Mouse (Mus musculus): ENCODE results near the gene Efna4.

Gene Efna4

DNA sequence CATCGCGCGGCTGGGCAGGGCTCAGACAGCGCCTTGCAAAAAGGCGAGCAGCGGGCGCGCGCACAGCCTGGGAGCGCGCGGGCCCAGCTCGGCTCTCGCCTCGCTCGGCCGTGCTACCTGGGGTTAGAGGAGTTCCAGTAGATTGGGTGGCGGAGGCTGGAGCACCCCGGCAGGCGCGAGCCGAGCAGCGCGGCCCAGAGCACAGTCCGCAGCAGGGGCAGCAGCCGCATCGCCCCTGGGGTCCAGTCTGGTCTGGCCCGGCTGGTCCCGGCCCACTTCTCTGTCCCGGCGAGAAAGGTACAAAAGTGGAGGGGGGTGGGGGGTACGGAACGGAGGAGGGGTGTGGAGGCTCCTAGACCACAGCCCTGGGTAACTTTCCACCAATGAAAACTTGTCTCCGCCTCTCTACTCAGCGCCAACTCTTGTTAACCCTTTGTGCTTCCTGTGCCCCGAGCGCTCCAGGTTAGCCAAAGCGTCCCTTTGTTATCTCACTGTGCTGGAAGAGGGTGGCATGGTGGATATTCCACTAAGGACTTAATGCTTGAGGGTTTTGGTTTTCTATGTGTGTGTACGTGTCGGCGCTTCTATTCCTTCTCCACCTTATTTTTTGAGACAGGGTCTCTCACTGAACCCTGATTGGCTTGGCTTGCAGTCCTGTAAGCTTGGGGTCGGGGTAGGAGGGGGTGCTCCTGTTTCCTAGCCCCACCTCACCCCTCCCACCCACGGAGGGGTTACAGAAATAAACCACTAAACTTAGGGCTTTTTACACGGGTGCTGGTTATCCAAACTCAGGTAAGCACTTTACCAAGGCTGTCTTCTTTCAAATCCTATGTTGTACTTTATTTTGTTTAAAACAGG lies at the start of gene Efna4:
Gene Efna4 (minus strand): TSS at position 308 of the 858 bp plus-strand sequence.
- DNase-seq: no peak

DNA sequence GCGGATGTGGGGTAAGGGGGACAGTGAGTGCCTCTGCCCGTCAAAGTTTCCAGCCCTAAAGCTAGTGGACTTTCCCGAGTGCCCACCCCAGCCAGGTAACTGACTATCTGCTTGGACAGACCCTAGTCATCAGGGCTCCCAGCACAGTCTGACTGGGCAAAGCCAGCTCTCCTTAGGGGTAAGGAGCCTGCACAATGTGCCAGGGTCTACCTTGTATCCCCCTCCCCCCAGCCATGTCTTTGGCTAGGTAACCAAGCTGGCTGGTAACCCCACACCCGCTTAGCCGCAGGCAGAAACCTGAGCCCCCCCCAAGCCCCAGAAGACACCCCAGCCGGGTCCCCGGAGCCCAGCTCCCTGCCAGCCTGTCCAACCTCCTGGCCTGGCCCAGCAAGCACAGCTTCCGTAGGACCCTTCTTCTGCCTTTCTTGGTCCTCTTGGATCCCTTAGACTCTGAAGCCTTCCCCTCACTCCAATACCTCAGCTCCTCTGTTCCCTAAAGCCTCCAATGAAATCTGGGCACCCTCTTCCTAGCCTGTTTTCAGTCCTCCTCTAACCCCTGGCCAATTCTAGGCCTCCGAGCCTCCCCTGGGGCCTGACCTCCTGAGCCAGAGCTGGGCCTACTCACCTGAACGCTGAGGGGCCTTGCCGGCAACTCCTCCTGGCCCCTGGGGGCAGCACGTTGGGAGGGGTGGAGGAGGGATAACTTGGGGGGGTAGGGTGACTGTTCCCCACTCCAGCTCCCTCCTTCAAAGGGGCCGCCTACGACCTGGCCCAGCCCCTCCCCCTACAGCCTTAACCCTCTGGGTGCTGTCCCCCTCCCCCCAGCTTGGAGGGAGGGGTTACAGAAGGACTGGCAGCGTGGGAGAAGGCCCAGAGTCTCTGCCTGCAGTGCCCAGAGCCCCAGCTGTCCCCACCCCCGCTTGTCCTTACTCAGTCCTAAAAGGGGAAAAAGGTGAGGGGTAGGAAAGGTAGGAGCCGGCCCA lies 48.9 kb upstream of the Efna4 start:
- DNase-seq: no peak

DNA sequence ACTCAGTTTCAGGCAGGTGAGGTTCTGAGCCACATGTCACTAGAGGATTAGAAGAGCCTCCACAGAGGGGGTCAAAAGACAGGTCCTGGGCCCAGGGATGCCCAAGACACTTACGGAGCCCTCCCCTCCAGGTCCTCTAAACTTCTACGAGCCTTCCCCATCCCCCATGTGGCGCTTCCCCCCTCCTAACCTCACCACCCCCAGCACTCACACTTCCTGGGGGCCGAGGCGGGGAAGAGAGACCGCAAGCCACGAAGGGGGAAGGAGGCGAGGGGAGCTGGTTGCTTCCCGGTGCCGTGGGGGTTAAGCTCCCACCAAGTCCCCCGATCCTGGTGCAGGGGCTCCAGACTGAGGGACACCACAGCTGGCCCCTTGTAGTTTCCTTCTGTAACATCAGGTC lies 47.6 kb upstream of the Efna4 start:
- DNase-seq: no peak

DNA sequence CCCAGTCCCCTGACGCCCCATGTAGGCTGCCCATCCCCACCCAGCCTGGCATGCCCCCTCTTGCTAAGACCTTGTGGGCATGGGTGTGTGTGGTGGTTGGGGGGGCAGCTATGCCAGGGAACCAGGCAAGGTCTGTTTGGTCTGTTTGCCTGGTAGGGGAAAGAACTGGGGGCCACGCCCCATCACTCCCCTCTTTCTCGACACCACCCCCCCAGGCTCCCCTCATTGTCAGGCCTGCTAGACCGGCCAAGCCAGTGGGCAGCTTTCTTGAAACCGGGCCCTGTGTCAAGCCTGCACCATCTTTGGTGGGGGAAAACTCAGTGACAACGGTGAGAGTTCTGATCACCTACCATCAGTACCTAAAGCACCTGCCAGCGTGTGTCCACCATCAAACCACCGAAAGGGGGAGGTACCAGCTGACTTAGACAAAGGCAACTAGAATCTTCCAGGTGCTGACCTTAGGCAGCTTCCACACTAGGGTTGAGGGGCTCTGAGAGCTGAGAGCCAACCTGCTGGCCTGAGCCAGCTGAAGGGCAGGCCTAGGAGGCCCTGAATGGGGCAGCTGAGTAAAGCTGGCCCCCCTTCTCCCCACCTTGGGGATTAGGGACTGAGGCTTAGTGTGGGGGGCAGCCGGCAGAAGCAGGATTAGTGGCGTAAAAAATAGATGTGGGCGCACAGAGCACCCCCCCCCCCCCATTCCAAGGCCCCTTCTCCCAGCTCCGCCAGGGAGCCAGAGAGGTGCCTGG lies 46.7 kb upstream of the Efna4 start:
- DNase-seq: no peak

DNA sequence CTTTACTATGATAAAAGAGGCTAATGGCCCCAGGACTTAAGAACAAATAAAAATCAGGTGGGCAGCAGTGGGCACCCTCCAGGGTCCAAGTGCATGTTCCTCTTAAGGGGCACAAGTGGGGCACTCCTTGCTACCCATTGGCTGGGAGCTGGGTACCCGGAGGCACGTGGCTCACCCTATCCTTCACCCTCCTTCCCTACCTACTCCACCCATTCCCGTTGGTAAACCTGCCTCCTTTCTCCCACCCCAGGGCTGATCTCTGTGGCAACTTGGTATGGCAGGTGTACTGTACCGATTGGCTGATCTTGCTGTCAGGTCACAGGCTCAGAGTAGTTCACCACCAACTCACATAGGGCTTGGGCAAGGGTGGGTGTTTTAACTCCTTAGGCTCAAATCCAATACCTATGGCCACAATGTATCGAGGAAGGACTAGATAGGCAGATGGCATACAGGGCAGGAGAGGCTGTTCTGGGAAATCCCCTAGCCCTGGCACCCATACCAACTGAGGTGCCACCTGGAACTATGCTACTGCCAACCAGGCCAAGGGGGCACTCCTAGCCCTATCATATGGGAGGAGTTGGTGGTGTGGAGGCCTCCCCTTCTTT lies 45.9 kb upstream of the Efna4 start:
- no peak for DNase-seq

DNA sequence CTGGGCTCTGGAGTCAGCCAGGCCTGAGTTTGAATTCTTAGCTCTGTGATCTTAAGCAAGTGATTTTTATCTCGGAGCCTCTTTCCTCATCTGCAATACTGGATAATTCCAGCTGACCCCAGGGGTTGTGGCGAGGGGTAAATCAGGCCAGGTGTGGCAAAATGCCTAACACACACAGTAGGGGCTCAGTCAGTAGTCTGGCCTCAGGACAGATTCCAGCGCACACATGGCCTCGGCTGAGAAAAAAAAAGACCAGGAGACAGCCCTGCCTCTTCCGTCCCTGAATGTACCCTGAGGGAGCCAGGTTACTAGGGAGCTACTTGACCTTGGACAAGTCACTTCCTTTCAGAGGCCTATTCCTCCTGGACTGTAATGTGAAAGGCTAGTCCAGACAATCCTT lies 45.1 kb upstream of the Efna4 start:
- DNase-seq: no peak

DNA sequence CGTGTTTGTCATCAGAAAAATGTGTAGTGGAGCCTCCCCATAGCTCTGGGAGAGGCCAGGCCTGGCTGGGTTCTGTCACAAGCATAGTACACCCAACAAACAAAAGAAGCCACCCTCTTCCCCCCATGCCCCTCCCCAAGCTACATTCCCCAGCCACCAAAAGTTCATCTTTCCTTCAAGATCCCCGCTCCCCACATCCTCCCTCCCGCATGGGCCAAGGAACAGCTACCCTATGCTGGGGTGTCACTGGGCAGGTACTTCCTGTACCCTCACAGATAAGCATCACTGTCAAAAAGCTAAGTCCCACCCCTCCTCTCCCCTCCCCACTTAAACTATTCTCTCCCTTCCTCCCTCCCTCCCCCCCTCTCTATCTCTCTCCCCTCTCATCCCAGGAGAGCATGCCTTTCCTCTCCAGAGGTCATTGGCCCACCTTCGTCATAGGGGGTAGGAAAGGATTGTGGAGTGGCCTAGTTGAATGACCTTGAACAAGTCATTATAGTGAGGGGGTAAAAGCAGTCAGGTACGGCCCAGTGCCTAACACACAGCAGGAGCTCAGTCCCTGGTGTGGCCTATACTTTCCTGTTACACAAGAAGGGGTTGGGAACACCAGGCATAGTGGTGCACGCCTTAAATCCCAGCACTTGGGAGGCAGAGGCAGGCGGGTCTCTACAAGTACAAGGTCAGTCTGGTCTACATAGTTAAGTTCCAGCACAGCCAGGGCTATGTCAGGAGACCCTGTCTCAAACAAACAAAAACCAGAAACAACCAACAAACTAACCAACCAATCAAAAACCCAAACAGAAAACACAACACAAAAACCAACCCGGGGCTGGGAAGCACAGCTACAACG lies 44.4 kb upstream of the Efna4 start:
- DNase-seq: no peak

DNA sequence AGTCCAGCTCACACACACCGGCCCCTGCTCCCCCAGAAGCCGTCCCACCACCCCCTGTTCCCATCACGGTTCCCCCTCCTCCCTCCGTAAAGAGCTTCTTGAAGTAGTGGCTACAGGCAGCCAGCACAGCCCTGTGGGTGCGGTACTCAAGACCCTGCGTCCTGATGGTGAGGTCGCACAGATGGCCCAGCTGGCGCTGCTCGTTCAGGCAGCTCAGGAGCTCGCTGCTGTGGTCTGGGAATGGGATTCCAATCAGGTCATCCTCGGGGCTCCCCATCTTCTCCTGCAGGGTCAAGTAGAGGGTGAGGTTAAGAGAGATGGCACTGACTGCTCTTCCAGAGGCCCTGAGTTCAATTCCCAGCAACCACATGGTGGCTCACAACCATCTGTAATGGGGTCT lies 43.4 kb upstream of the Efna4 start:
- no peak for DNase-seq

DNA sequence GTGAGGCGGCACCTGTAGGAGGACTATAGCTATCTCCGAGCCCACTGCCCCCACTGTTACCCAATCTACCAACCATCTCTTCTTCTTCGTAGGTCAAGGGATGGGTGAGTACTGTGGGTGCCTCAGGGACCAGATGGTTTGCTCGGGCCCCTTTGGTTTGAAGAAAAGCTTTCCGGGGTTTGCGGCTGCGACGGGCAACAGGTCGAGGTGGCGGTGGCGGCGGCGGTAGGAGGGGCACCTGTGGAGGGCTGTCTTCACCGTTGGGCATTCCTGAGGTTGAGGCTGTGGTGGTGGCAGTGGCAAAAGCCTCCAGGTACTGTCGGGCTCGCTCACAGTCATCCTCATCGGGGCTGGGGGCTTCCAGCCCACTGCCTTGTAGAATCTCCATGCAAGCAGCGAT lies 42.9 kb upstream of the Efna4 start:
- DNase-seq: no peak

DNA sequence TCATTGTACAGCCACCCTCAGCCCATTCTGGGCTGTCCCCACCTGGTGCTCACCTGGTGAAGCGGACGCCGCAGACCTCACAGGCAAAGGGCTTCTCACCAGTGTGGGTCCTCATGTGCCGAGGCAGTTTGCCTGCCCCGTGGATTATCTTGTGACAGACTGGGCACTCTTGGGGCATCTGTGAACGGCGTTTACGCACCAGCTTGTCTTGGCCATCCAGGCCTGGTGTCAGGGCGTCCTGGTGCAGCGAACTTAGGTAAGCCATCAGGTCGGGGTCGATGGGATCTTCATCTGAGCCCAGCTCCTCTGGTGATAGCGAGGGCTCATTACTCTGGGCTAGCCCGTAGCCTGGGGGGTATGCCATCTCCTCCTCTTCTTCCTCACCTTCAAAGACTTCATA lies 42.5 kb upstream of the Efna4 start:
- no peak for DNase-seq

DNA sequence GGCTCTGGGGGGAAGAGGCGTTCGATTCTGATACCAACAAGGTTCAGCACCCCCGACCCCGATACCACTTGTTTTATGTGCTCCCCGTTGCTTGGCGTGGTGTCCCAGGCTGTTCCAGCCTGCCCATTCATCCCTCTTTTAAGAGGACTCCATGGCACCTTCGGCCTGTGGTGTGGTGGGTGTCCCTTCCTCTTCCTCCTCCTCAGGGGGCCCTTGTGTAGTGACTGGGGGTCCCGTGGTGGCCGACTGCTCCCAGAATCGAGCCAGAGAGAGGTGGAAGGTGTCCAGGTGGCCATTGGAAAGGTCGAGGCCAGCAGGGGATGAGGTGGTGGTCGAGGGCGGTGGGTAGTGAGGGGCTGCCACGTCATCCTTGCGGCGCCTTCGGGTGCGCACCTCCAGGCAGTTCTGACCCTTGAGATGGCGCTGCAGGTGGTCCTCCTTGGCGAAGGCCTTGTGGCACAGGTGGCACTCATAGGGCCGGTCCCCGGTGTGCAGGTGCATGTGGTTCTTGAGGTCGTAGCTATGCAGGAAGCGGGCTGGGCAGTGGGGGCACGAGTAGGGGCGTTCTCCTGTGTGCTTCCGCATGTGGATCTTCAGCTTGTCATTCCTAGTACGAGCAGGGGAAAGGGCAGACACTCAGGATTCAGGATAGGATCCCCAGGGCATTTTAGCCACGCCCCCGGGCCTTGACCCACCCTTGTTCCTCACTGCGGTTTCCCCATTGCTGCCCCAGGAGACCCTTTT lies 41.7 kb upstream of the Efna4 start:
- no peak for DNase-seq

DNA sequence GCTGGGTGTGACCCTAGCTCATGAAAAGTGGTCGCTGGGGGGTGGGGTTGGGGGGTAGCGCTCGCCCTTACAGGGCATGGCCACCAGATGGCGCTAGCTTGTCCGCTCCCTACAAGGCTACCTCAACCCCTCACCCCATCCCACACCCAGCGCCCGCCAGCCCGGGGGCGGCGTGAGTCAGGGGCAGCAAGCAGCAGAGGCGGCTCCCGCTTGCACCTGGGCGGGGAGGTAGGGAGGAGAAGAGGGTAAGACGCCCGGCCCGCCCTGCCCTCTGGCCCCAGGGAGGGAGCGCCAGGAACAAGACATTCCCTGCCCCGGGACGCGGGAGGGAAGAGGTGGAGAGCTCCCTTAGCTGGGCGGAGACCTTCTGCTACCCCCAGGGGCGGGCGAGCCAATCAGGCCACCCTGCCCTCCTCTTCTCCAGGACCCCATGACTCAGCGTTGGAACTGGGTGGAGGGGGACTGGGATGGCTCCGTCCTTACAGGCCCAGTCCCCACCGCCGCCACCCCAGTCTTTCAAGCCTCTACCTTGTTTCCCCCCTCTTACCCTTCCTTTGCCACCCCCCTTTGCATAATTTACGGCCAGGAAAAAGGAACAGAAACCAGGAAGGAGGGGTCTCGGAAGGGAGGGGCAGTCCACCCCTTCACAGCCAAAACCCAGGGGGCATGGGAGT lies 40.7 kb upstream of the Efna4 start:
- peak; percentile 80 for DNase-seq

DNA sequence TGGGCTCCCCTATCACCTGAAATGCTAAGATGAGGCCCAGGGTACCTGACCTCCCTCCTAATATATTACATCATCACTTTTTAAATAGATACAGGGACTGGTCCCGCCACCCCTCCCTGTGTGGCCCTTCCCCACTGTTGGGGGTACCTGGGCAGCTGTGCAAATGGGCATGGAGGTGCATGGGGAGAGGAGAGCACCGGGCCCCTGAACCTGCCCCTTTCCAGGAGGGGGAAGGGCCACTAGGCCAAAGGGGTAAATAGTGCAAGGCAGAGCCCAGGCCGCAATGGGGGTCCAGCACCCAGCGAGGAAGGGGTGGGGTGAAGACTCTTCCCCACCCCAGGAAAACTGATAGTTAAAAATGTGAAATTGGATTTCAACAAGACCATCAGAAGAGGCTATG lies 40.0 kb upstream of the Efna4 start:
- no peak for DNase-seq

DNA sequence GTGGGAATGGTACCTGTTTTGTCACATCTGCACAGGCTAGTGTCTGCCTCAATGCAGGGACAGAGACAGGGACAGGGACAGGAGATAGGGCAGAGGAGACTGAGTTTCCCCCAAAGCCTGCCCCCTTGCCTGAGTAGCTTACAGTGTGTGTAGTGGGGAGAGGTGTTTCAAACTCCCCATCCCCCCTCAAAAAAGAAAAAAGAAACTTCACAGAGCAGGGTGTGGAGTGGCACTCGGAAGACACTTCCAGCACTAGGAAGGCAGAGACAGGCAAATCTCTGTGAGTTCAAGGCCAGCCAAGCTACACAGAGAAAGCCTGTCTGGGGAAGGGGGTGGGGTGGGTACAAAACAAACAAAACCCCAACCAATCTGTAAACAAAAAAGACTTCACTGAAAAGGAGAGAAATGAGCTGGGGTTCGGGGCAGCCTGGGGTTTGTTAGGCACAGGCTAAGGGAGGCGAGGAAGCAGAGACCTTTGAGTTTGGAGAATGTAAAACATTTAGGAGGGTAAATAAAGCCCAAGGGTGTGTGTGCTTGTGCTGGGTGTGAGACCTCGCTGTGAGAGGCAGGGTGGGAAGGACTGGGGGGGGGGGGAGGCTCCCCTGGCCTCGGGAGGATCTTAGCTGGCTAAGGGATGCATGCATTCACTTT lies 35.9 kb upstream of the Efna4 start:
- no peak for DNase-seq

DNA sequence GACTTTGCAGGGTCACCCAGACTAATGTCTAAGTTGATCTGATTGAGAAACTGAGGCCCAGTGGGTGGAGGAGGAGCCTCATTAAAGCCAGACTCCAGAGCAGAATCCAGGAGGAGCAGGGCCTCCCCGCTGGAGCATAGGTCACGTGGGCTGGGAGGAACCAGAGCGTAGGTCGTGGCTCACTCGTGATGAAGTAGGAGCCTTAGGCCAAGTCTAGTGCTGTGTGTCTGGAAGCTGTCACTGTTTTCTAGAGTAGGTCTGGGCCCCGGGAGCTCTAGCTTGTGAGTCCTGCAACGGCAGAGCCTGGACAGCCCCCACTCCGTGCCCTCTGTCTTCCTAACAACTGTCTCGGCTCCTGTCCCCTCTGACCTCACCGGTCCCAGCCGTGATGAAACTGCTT lies 29.5 kb upstream of the Efna4 start:
- no peak for DNase-seq

DNA sequence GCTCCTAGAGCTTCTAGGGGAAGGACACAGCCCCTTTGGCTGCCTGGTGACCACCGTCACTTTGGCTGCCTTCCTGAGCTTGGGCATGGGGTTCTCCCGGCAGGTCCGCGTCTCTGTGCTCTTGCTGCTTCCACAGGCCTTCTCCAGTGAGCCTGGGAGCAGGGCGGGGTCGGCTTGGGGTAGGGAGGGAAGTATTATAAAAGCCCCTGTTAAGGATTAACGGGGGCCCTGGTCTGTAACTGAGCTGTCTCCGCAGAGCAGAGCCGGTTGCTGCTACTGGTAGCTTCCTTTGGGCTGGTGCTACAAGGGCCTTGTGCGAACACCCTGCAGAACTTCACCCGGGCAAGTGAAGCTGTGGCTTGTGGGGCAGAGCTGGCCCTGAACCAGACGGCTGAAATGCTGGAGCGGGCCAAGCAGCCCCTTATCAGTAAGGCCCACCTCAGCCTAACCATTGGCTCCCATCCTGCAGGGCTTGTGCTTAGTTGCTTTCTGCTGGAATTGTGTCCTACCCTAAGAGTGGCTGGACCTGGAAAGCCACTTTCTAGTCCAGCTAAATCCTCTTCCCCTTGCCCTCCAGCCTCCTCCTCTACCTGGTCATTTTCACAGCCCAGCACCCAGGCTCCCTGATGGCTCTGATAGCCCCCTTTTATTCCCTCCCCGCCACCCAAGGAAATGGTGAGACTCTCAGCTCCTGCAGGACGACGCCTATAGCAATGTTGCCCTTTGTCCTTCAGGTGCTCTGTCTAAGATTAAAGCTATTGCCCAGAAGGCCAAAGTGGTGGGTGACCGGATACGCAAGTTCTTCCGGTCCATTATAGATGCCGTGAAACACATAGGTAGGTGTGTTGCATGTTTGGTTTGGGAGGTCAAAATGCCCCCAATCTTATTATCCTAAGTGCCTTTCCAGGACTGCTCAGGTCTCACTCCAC lies 27.9 kb upstream of the Efna4 start:
- no peak for DNase-seq

DNA sequence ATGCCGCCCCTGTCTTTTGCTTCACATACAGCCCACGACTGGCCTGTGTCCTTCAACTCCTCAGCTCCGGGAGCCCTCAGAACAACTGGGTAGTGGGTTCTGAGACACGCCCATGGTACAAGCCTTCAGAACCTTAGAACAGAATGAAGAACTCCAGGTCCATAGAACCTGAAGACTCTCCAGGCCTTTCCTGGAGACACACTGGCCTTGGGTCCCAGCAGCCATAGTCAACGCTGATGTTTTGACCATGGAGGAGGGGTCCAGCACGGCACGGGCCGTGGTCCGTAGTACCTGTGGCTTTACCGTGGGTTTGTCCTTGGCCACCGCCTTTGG lies 27.3 kb upstream of the Efna4 start, which contains the start of gene Dcst1:
Gene Dcst1 (minus strand): TSS at position 101 of the 333 bp plus-strand sequence.
- DNase-seq: no peak

DNA sequence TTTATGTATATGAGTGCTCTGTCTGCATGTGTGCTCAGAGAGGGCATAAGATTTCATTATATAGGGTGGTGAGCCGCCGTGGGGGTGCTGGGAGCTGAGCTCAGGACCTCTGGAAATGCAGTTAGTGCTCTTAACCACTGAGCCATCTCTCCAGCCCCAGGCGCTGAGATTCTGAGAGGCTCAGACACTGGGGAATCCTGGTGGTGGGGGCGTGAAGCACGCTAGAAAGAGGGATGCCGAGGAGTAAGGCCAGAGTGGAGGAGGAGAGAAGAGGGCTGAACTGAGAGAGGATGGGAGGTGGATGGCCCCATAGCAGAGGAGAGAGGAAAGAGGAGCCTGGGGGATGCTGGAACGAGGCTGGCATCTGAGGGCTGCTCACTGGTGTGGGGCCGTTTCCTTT lies 26.8 kb upstream of the Efna4 start:
- DNase-seq: no peak

DNA sequence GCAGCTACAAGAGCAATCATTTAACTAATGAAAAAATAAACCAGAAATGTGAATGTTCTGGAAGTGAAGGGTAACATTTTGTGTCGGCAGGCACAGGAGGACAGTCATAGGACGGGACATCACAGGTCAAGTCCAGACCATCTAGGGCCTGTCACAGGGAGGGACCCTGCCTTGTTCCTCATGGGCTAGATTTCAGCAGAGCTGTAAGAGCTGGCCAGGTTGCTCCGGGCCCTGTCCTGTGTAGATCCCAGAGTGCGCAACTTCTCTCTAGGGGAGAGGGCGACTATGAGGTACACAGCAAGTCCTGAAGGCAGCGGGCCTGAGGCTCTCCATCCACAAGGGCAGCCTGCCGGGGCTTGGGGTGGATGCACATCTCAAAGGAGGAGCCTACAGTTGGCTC lies 23.8 kb upstream of the Efna4 start, which contains the start of gene Dcst2:
Gene Dcst2 (plus strand): TSS at position 301 of the 400 bp plus-strand sequence.
- no peak for DNase-seq
